Comparison of ENCODE assay signal across 20 mouse cellular contexts in genomic region chr5:84655171-84655570, GRCm38 (mm10).
"Had no signal": no experiment of that assay in that cellular context is flagged by ENCODE, and none has a peak within 500 bp of the region (broad histone marks: within the 10 kb centered on the region; RNA-seq: fewer than 3 reads in every experiment).

No protein-coding gene starts in this region.

- H3K4me2 ChIP-seq: limb, embryonic 12.5 days; limb, embryonic 15.5 days; liver, embryonic 11.5 days; lung, embryonic 14.5 days; neural tube, embryonic 13.5 days; stomach, embryonic 15.5 days had no signal

- H3K36me3 ChIP-seq: limb, embryonic 12.5 days; limb, embryonic 15.5 days; neural tube, embryonic 13.5 days; stomach, embryonic 15.5 days had no signal

- ATAC-seq: liver, postnatal 0 days; lung, postnatal 0 days; midbrain, embryonic 16.5 days had no signal

- H3K4me3 ChIP-seq: limb, embryonic 12.5 days; limb, embryonic 15.5 days; myocyte; neural tube, embryonic 13.5 days; stomach, embryonic 15.5 days had no signal

- H3K27ac ChIP-seq: kidney, postnatal 0 days; limb, embryonic 12.5 days; limb, embryonic 15.5 days; liver, embryonic 14.5 days; macrophage; neural tube, embryonic 13.5 days; stomach, embryonic 15.5 days had no signal

- DNase-seq: kidney, adult 2 months; kidney, postnatal 36 days; left cerebral cortex, postnatal 4 days; liver, postnatal 0 days; lung, embryonic 14.5 days; right cerebral cortex, postnatal 25 days; spleen, adult 18-20 months; thymus, adult 18-20 months; thymus, postnatal 36 days had no signal

- H3K27me3 ChIP-seq: limb, embryonic 12.5 days; limb, embryonic 15.5 days; neural tube, embryonic 13.5 days; stomach, embryonic 15.5 days had no signal

- H3K4me1 ChIP-seq: limb, embryonic 12.5 days; limb, embryonic 15.5 days; neural tube, embryonic 13.5 days; stomach, embryonic 15.5 days had no signal

- H3K9ac ChIP-seq: limb, embryonic 12.5 days; limb, embryonic 15.5 days; liver, embryonic 14.5 days; liver, postnatal 0 days; lung, embryonic 14.5 days; neural tube, embryonic 13.5 days; stomach, embryonic 15.5 days had no signal

- H3K9me3 ChIP-seq: limb, embryonic 12.5 days; limb, embryonic 15.5 days; neural tube, embryonic 13.5 days; stomach, embryonic 15.5 days had no signal
